Mouse (Mus musculus): ENCODE data around the gene BC051019.

BC051019 gene

GRCm38 (mm10) chr7:109723697-109724096, at the start of gene BC051019:
TSS of gene BC051019 (minus strand) at chr7:109723850.
- DNase-seq (ENCODE audit: low read depth, low spot score) = no peak

GRCm38 (mm10) chr7:109772251-109772650, 48.6 kb upstream of the BC051019 start:
- no peak for DNase-seq (ENCODE audit: low read depth, low spot score)

GRCm38 (mm10) chr7:109768699-109769383, 45.2 kb upstream of the BC051019 start:
- no peak for DNase-seq (ENCODE audit: low read depth, low spot score)

GRCm38 (mm10) chr7:109767575-109768350, 44.1 kb upstream of the BC051019 start:
- DNase-seq (ENCODE audit: low read depth, low spot score) = no peak

GRCm38 (mm10) chr7:109764009-109764408, 40.4 kb upstream of the BC051019 start:
- DNase-seq (ENCODE audit: low read depth, low spot score) = no peak

- no peak for DNase-seq (ENCODE audit: low read depth, low spot score)
Observed at GRCm38 (mm10) chr7:109756291-109756690, 32.6 kb upstream of the BC051019 start.

GRCm38 (mm10) chr7:109754034-109754433, 30.4 kb upstream of the BC051019 start:
- no peak for DNase-seq (ENCODE audit: low read depth, low spot score)

- DNase-seq (ENCODE audit: low read depth, low spot score) = peak; percentile 63
Observed at GRCm38 (mm10) chr7:109752008-109752925, 28.6 kb upstream of the BC051019 start, which contains the start of gene Tmem9b. TSS of gene Tmem9b (minus strand) at chr7:109752875.

- DNase-seq (ENCODE audit: low read depth, low spot score) = no peak
Observed at GRCm38 (mm10) chr7:109751427-109752007, 27.9 kb upstream of the BC051019 start.

- DNase-seq (ENCODE audit: low read depth, low spot score) = no peak
Observed at GRCm38 (mm10) chr7:109747747-109748146, 24.1 kb upstream of the BC051019 start.

GRCm38 (mm10) chr7:109741703-109742102, 18.1 kb upstream of the BC051019 start:
- no peak for DNase-seq (ENCODE audit: low read depth, low spot score)

- DNase-seq (ENCODE audit: low read depth, low spot score) = no peak
Observed at GRCm38 (mm10) chr7:109741060-109741459, 17.4 kb upstream of the BC051019 start.

GRCm38 (mm10) chr7:109739822-109740370, 16.2 kb upstream of the BC051019 start:
- DNase-seq (ENCODE audit: low read depth, low spot score) = no peak

GRCm38 (mm10) chr7:109734806-109735205, 11.2 kb upstream of the BC051019 start:
- no peak for DNase-seq (ENCODE audit: low read depth, low spot score)

GRCm38 (mm10) chr7:109731626-109732025, 8.0 kb upstream of the BC051019 start, which contains the start of gene Ascl3:
TSS of gene Ascl3 (minus strand) at chr7:109731726.
- DNase-seq (ENCODE audit: low read depth, low spot score) = no peak

- DNase-seq (ENCODE audit: low read depth, low spot score) = no peak
Observed at GRCm38 (mm10) chr7:109723114-109723513, 536 bp downstream of the BC051019 start.

GRCm38 (mm10) chr7:109722618-109723017, 1.0 kb downstream of the BC051019 start:
- DNase-seq (ENCODE audit: low read depth, low spot score) = no peak

- peak; percentile 34 for DNase-seq (ENCODE audit: low read depth, low spot score)
Observed at GRCm38 (mm10) chr7:109719286-109719685, 4.4 kb downstream of the BC051019 start.

- no peak for DNase-seq (ENCODE audit: low read depth, low spot score)
Observed at GRCm38 (mm10) chr7:109713434-109713982, 10.1 kb downstream of the BC051019 start.

GRCm38 (mm10) chr7:109712198-109712597, 11.5 kb downstream of the BC051019 start:
- DNase-seq (ENCODE audit: low read depth, low spot score) = no peak

GRCm38 (mm10) chr7:109710069-109710468, 13.6 kb downstream of the BC051019 start:
- DNase-seq (ENCODE audit: low read depth, low spot score) = no peak

All from skeletal muscle tissue, adult 2 months (tissue).